Mouse (Mus musculus) forebrain, embryonic 12.5 days (tissue): Measurements from ENCODE around the gene Pth1r. TPM values are rescaled to one million over a fixed set of nuclear protein-coding genes. Genes with fewer than 3 reads are reported as not detected.
"Not testable (repeated sequence)": the region's sequence is repeated elsewhere in the genome, so short reads cannot be mapped to it uniquely, and the experiment has no call there.

Experiments used
- ATAC-seq: fragments of 200-750 bp; cut with Nextera tagmentation; 2 replicates; pipeline ENCODE4 v1.8.0; 2017; ENCODE audit warnings: moderate TSS enrichment; ENCODE audit not compliant: low FRiP score
- H3K27ac ChIP-seq: fragments of 300-500 bp; sonication (generic); 2 replicates; pipeline ENCODE4 v1.5.1; 2016; ENCODE audit warnings: mild to moderate bottlenecking
- H3K27me3 ChIP-seq: fragments of 300-500 bp; sonication (generic); 2 replicates; pipeline ENCODE4 v1.6.1; 2016; ENCODE audit warnings: mild to moderate bottlenecking
- H3K36me3 ChIP-seq: fragments of 300-500 bp; sonication (generic); replicated peaks from 2 replicates; pipeline ENCODE4 v1.6.1; 2016; ENCODE audit warnings: mild to moderate bottlenecking
- H3K4me1 ChIP-seq: fragments of 300-500 bp; sonication (generic); 2 replicates; pipeline ENCODE4 v1.6.1; 2016
- H3K4me2 ChIP-seq: fragments of 300-500 bp; sonication (generic); 2 replicates; pipeline ENCODE4 v1.6.1; 2016; ENCODE audit warnings: mild to moderate bottlenecking, moderate library complexity
- H3K4me3 ChIP-seq: fragments of 300-500 bp; sonication (generic); replicated peaks from 2 replicates; pipeline ENCODE4 v1.5.1; 2016; ENCODE audit warnings: mild to moderate bottlenecking
- H3K9ac ChIP-seq: fragments of 300-500 bp; sonication (generic); 2 replicates; pipeline ENCODE4 v1.6.1; 2016; ENCODE audit warnings: mild to moderate bottlenecking
- H3K9me3 ChIP-seq: fragments of 300-500 bp; sonication (generic); 2 replicates; pipeline ENCODE4 v1.6.1; 2016
- WGBS: fragments of 180-500 bp; shearing (Covaris S2); methylation state at CpG from one replicate; pipeline ENCODE4 v1.1.7; 2016; 5-methylcytosine and 5-hydroxymethylcytosine counted together
- polyA plus RNA-seq: library from polyadenylated mRNA; unstranded; fragments of >200 nt; fragmentation: Nextera tagmentation; extraction: Ambion mirVana; gene quantifications from 2 replicates; pipeline ENCODE4 v1.2.1, GENCODE M21; 2016

The Pth1r gene
- polyA plus RNA-seq, 1 experiment from 2014 or later, result 18.6 TPM

- no peaks in the 10 kb centered on the region for H3K9me3 ChIP-seq
- peaks cover 45% of the 10 kb centered on the region for H3K4me1 ChIP-seq
- no peaks in the 10 kb centered on the region for H3K36me3 ChIP-seq
- H3K27ac ChIP-seq, result peak overlapping the region; percentile 46
- H3K4me3 ChIP-seq, result no peak overlapping the region
- peak overlapping the region; percentile 33; the same call in 1 of the 2 replicates for H3K9ac ChIP-seq
- no peak for ATAC-seq
- no peaks in the 10 kb centered on the region for H3K27me3 ChIP-seq
- WGBS, result 88% methylated on average over 5 of the region's 5 CpGs
- no peak overlapping the region for H3K4me2 ChIP-seq
Measured at GRCm38 (mm10) chr9:110685591-110685990, 61.4 kb downstream of the Pth1r start.

GRCm38 (mm10) chr9:110685187-110685586 is 61.8 kb downstream of the Pth1r start:
- 86% methylated on average over 8 of the region's 8 CpGs for WGBS
- peaks cover 45% of the 10 kb centered on the region for H3K4me1 ChIP-seq
- peak overlapping the region; percentile 46; the same call in 1 of the 2 replicates for H3K27ac ChIP-seq
- H3K27me3 ChIP-seq, result no peaks in the 10 kb centered on the region
- no peaks in the 10 kb centered on the region for H3K9me3 ChIP-seq
- no peak overlapping the region for H3K4me2 ChIP-seq
- H3K36me3 ChIP-seq, result no peaks in the 10 kb centered on the region
- H3K9ac ChIP-seq, result no peak overlapping the region
- ATAC-seq, result no peak
- H3K4me3 ChIP-seq, result no peak overlapping the region

- ATAC-seq, result no peak
- 69% methylated on average over 6 of the region's 6 CpGs for WGBS
- 0 out of 2 replicates have a peak overlapping the region, but pooled peaks have one; percentile 5 for H3K9ac ChIP-seq
- no peak overlapping the region for H3K4me3 ChIP-seq
- H3K4me2 ChIP-seq, result no peak overlapping the region
- H3K4me1 ChIP-seq, result peaks cover 45% of the 10 kb centered on the region
- peaks cover 6% of the 10 kb centered on the region for H3K36me3 ChIP-seq
- peak overlapping the region; percentile 81 for H3K27ac ChIP-seq
- no peaks in the 10 kb centered on the region for H3K9me3 ChIP-seq
- no peaks in the 10 kb centered on the region for H3K27me3 ChIP-seq
Measured at GRCm38 (mm10) chr9:110684100-110684831, 62.7 kb downstream of the Pth1r start.

- Histone ChIP-seq H3K9ac (0 out of 2 replicates have a peak overlapping the region, but pooled peaks have one; percentile 5), H3K4me2 (no peak overlapping the region), H3K27me3 (no peaks in the 10 kb centered on the region), H3K4me1 (peaks cover 45% of the 10 kb centered on the region), H3K36me3 (peaks cover 6% of the 10 kb centered on the region), H3K4me3 (no peak overlapping the region), H3K9me3 (no peaks in the 10 kb centered on the region), H3K27ac (peak overlapping the region; percentile 81)
- no peak for ATAC-seq
- WGBS, result 70% methylated on average over 4 of the region's 4 CpGs
Measured at GRCm38 (mm10) chr9:110683574-110684099, 63.3 kb downstream of the Pth1r start.

- H3K4me3 ChIP-seq, H3K9me3 ChIP-seq, H3K4me2 ChIP-seq, ATAC-seq, H3K27me3 ChIP-seq, H3K36me3 ChIP-seq, H3K9ac ChIP-seq: not testable (repeated sequence)
- Histone ChIP-seq H3K27ac (peak overlapping the region; percentile 84; the same call in 1 of the 2 replicates), H3K4me1 (peaks cover 52% of the 10 kb centered on the region)
- WGBS, result 86% methylated on average over 3 of the region's 3 CpGs
Measured at GRCm38 (mm10) chr9:110682697-110683096, 64.2 kb downstream of the Pth1r start.

- Histone ChIP-seq H3K27me3 (no peaks in the 10 kb centered on the region), H3K36me3 (peaks cover 6% of the 10 kb centered on the region), H3K9ac (no peak overlapping the region; the same call in 1 of the 2 replicates), H3K4me1 (peaks cover 53% of the 10 kb centered on the region), H3K27ac (peak overlapping the region; percentile 84), H3K9me3 (no peaks in the 10 kb centered on the region), H3K4me2 (peak overlapping the region; percentile 8; the same call in 1 of the 2 replicates), H3K4me3 (no peak overlapping the region)
- ATAC-seq, result peak; percentile 39; the same call in 1 of the 2 replicates
- 62% methylated on average over 5 of the region's 5 CpGs for WGBS
Measured at GRCm38 (mm10) chr9:110682255-110682654, 64.7 kb downstream of the Pth1r start.

- Histone ChIP-seq H3K4me1 (peaks cover 53% of the 10 kb centered on the region), H3K27ac (peak overlapping the region; percentile 84), H3K36me3 (peaks cover 6% of the 10 kb centered on the region), H3K4me2 (peak overlapping the region; percentile 8; the same call in 1 of the 2 replicates), H3K9me3 (no peaks in the 10 kb centered on the region), H3K9ac (no peak overlapping the region; the same call in 1 of the 2 replicates), H3K27me3 (no peaks in the 10 kb centered on the region), H3K4me3 (no peak overlapping the region)
- 47% methylated on average over 9 of the region's 9 CpGs for WGBS
- ATAC-seq, result peak; percentile 79
Measured at GRCm38 (mm10) chr9:110681817-110682216, 65.1 kb downstream of the Pth1r start.

- H3K4me3 ChIP-seq, result no peak overlapping the region
- H3K36me3 ChIP-seq, result peaks cover 6% of the 10 kb centered on the region
- no peak overlapping the region for H3K4me2 ChIP-seq
- 81% methylated on average over 7 of the region's 7 CpGs for WGBS
- ATAC-seq, result no peak
- no peaks in the 10 kb centered on the region for H3K27me3 ChIP-seq
- H3K9ac ChIP-seq, result no peak overlapping the region
- peaks cover 52% of the 10 kb centered on the region for H3K4me1 ChIP-seq
- no peaks in the 10 kb centered on the region for H3K9me3 ChIP-seq
- peak overlapping the region; percentile 84 for H3K27ac ChIP-seq
Measured at GRCm38 (mm10) chr9:110680736-110681507, 66.0 kb downstream of the Pth1r start.

GRCm38 (mm10) chr9:110678886-110679285 is 68.1 kb downstream of the Pth1r start:
- Histone ChIP-seq H3K4me1 (peaks cover 33% of the 10 kb centered on the region), H3K9ac (no peak overlapping the region), H3K27me3 (no peaks in the 10 kb centered on the region), H3K4me2 (no peak overlapping the region), H3K36me3 (peaks cover 6% of the 10 kb centered on the region), H3K9me3 (no peaks in the 10 kb centered on the region), H3K4me3 (no peak overlapping the region), H3K27ac (no peak overlapping the region)
- no peak for ATAC-seq
- 68% methylated on average over 5 of the region's 5 CpGs for WGBS

GRCm38 (mm10) chr9:110676492-110676911 is 70.4 kb downstream of the Pth1r start:
- Histone ChIP-seq H3K27me3 (no peaks in the 10 kb centered on the region), H3K4me2 (no peak overlapping the region), H3K9ac (no peak overlapping the region), H3K27ac (no peak overlapping the region), H3K4me3 (no peak overlapping the region), H3K36me3 (peaks cover 6% of the 10 kb centered on the region), H3K9me3 (no peaks in the 10 kb centered on the region), H3K4me1 (peaks cover 26% of the 10 kb centered on the region)
- no peak for ATAC-seq
- 95% methylated on average over 8 of the region's 8 CpGs for WGBS

GRCm38 (mm10) chr9:110673107-110673752 is 73.7 kb downstream of the Pth1r start:
- Histone ChIP-seq H3K4me1 (peaks cover 19% of the 10 kb centered on the region), H3K27me3 (no peaks in the 10 kb centered on the region), H3K9ac (no peak overlapping the region; the same call in 1 of the 2 replicates), H3K9me3 (no peaks in the 10 kb centered on the region), H3K4me2 (no peak overlapping the region), H3K36me3 (no peaks in the 10 kb centered on the region), H3K4me3 (no peak overlapping the region), H3K27ac (peak overlapping the region; percentile 61; the same call in 1 of the 2 replicates)
- WGBS, result 57% methylated on average over 10 of the region's 10 CpGs
- no peak for ATAC-seq
